Mouse (Mus musculus) CD4-positive, CD25-positive, alpha-beta regulatory T cell, adult 4 months (primary cell): ENCODE results near the gene Il18r1. TPM values are rescaled to one million over a fixed set of nuclear protein-coding genes. Genes with fewer than 3 reads are reported as not detected.

Experiments used
- ATAC-seq: one replicate; pipeline ENCODE4 v1.8.0; 2017
- polyA plus RNA-seq, 2 experiments: library from polyadenylated mRNA; unstranded; fragments of 100-300 nt; shearing (Covaris generic); gene quantifications; one replicate each; pipeline ENCODE4 v1.2.1; 2017

Il18r1 gene
- 10 to 100 TPM; 45.0 to 45.8 TPM for polyA plus RNA-seq

- ATAC-seq, result peak; percentile 80
Observed at GRCm38 (mm10) chr1:40465477-40466430, at the start of gene Il18r1. Gene Il18r1 (plus strand): TSS chr1:40465552.

- ATAC-seq, result no peak
Observed at GRCm38 (mm10) chr1:40417034-40417433, 48.3 kb upstream of the Il18r1 start.

- ATAC-seq, result no peak
Observed at GRCm38 (mm10) chr1:40418512-40418911, 46.8 kb upstream of the Il18r1 start.

- no peak for ATAC-seq
Observed at GRCm38 (mm10) chr1:40423892-40424291, 41.5 kb upstream of the Il18r1 start.

GRCm38 (mm10) chr1:40427270-40427669 is 38.1 kb upstream of the Il18r1 start:
- peak; percentile 60 for ATAC-seq

- no peak for ATAC-seq
Observed at GRCm38 (mm10) chr1:40427901-40428300, 37.5 kb upstream of the Il18r1 start.

- ATAC-seq, result no peak
Observed at GRCm38 (mm10) chr1:40428910-40429675, 36.3 kb upstream of the Il18r1 start, which contains the start of gene Il1rl1. Gene Il1rl1 (plus strand): TSS chr1:40429570.

GRCm38 (mm10) chr1:40430143-40430834 is 35.1 kb upstream of the Il18r1 start:
- ATAC-seq, result no peak

GRCm38 (mm10) chr1:40432169-40432568 is 33.2 kb upstream of the Il18r1 start:
- no peak for ATAC-seq

- ATAC-seq, result no peak
Observed at GRCm38 (mm10) chr1:40435936-40436335, 29.4 kb upstream of the Il18r1 start.

- ATAC-seq, result no peak
Observed at GRCm38 (mm10) chr1:40437340-40437739, 28.0 kb upstream of the Il18r1 start.

GRCm38 (mm10) chr1:40439504-40439903 is 25.8 kb upstream of the Il18r1 start:
- no peak for ATAC-seq

- no peak for ATAC-seq
Observed at GRCm38 (mm10) chr1:40444800-40445199, 20.6 kb upstream of the Il18r1 start.

GRCm38 (mm10) chr1:40467306-40467705 is 2.0 kb downstream of the Il18r1 start:
- no peak for ATAC-seq

- no peak for ATAC-seq
Observed at GRCm38 (mm10) chr1:40468805-40469204, 3.5 kb downstream of the Il18r1 start.

GRCm38 (mm10) chr1:40469900-40470299 is 4.5 kb downstream of the Il18r1 start:
- peak; percentile 57 for ATAC-seq

GRCm38 (mm10) chr1:40472401-40472800 is 7.0 kb downstream of the Il18r1 start:
- ATAC-seq, result no peak

- ATAC-seq, result peak; percentile 46
Observed at GRCm38 (mm10) chr1:40473640-40474039, 8.3 kb downstream of the Il18r1 start.

- ATAC-seq, result no peak
Observed at GRCm38 (mm10) chr1:40474336-40474735, 9.0 kb downstream of the Il18r1 start.

GRCm38 (mm10) chr1:40475697-40476096 is 10.3 kb downstream of the Il18r1 start:
- peak; percentile 68 for ATAC-seq

- ATAC-seq, result peak; percentile 7
Observed at GRCm38 (mm10) chr1:40476756-40477155, 11.4 kb downstream of the Il18r1 start.

- ATAC-seq, result peak; percentile 74
Observed at GRCm38 (mm10) chr1:40479505-40479923, 14.2 kb downstream of the Il18r1 start.

GRCm38 (mm10) chr1:40494594-40494993 is 29.2 kb downstream of the Il18r1 start:
- no peak for ATAC-seq
